Mouse (Mus musculus) neural tube, embryonic 15.5 days (tissue): ENCODE measurements around the gene Pkdrej. TPM values are rescaled to one million over a fixed set of nuclear protein-coding genes. Genes with fewer than 3 reads are reported as not detected.

Experiments used
- ATAC-seq: fragments of 200-750 bp; cut with Nextera tagmentation; 2 replicates; pipeline ENCODE4 v1.8.0; 2017; ENCODE audit warnings: mild to moderate bottlenecking, moderate TSS enrichment, moderate library complexity; ENCODE audit not compliant: low FRiP score
- H3K27ac ChIP-seq: fragments of 300-500 bp; sonication (generic); replicated peaks from 2 replicates; pipeline ENCODE4 v1.5.1; 2015; ENCODE audit warnings: mild to moderate bottlenecking, inconsistent platforms
- H3K27me3 ChIP-seq: fragments of 300-500 bp; sonication (generic); replicated peaks from 2 replicates; pipeline ENCODE4 v1.6.1; 2015; ENCODE audit warnings: inconsistent platforms
- H3K36me3 ChIP-seq: fragments of 300-500 bp; sonication (generic); 2 replicates; pipeline ENCODE4 v1.6.1; 2015; ENCODE audit warnings: inconsistent platforms
- H3K4me1 ChIP-seq: fragments of 300-500 bp; sonication (generic); 2 replicates; pipeline ENCODE4 v1.6.1; 2015; ENCODE audit warnings: inconsistent platforms
- H3K4me2 ChIP-seq: fragments of 300-500 bp; sonication (generic); 2 replicates; pipeline ENCODE4 v1.6.1; 2015; ENCODE audit warnings: inconsistent platforms, mild to moderate bottlenecking, moderate library complexity
- H3K4me3 ChIP-seq: fragments of 300-500 bp; sonication (generic); replicated peaks from 2 replicates; pipeline ENCODE4 v1.5.1; 2015; ENCODE audit warnings: mild to moderate bottlenecking, inconsistent platforms
- H3K9ac ChIP-seq: fragments of 300-500 bp; sonication (generic); replicated peaks from 2 replicates; pipeline ENCODE4 v1.6.1; 2015; ENCODE audit warnings: mild to moderate bottlenecking, inconsistent platforms
- H3K9me3 ChIP-seq: fragments of 300-500 bp; sonication (generic); replicated peaks from 2 replicates; pipeline ENCODE4 v1.6.1; 2016; ENCODE audit warnings: inconsistent platforms
- WGBS: fragments of 180-500 bp; shearing (Covaris S2); methylation state at CpG from one replicate; pipeline ENCODE4 v1.1.7; 2015; ENCODE audit warnings: mixed read lengths; 5-methylcytosine and 5-hydroxymethylcytosine counted together
- polyA plus RNA-seq: library from polyadenylated mRNA; unstranded; fragments of >200 nt; fragmentation: Nextera tagmentation; extraction: Ambion mirVana; gene quantifications from 2 replicates; pipeline ENCODE4 v1.2.1, GENCODE M21; 2015

Pkdrej gene
- polyA plus RNA-seq, 1 experiment from 2014 or later: 0.06 TPM

GRCm38 (mm10) chr15:85808434-85808833, 13.1 kb downstream of the Pkdrej start:
- no peak for ATAC-seq
- no peak overlapping the region for H3K9ac ChIP-seq

GRCm38 (mm10) chr15:85808031-85808430, 13.5 kb downstream of the Pkdrej start:
- Histone ChIP-seq H3K4me2 (no peak overlapping the region), H3K9ac (no peak overlapping the region), H3K4me3 (no peak overlapping the region), H3K36me3 (no peaks in the 10 kb centered on the region), H3K27me3 (no peaks in the 10 kb centered on the region), H3K9me3 (no peaks in the 10 kb centered on the region), H3K27ac (no peak overlapping the region), H3K4me1 (peaks cover 17% of the 10 kb centered on the region)
- 87% methylated on average over 6 of the region's 6 CpGs for WGBS
- ATAC-seq: no peak

More at GRCm38 (mm10) chr15:85808434-85808833, 13.1 kb downstream of the Pkdrej start:
- no peaks in the 10 kb centered on the region for H3K27me3 ChIP-seq
- H3K4me1 ChIP-seq: peaks cover 17% of the 10 kb centered on the region
- no peaks in the 10 kb centered on the region for H3K36me3 ChIP-seq
- no peak overlapping the region for H3K4me2 ChIP-seq
- WGBS: 62% methylated on average over 8 of the region's 8 CpGs
- H3K4me3 ChIP-seq: no peak overlapping the region
- no peaks in the 10 kb centered on the region for H3K9me3 ChIP-seq
- H3K27ac ChIP-seq: no peak overlapping the region

GRCm38 (mm10) chr15:85807404-85807803, 14.1 kb downstream of the Pkdrej start:
- WGBS: 85% methylated on average over 4 of the region's 4 CpGs
- ATAC-seq: no peak
- H3K36me3 ChIP-seq: no peaks in the 10 kb centered on the region
- H3K27me3 ChIP-seq: no peaks in the 10 kb centered on the region
- H3K9me3 ChIP-seq: no peaks in the 10 kb centered on the region
- H3K4me3 ChIP-seq: no peak overlapping the region
- H3K9ac ChIP-seq: no peak overlapping the region
- H3K27ac ChIP-seq: no peak overlapping the region
- no peak overlapping the region for H3K4me2 ChIP-seq
- peaks cover 16% of the 10 kb centered on the region for H3K4me1 ChIP-seq

GRCm38 (mm10) chr15:85806886-85807285, 14.6 kb downstream of the Pkdrej start:
- no peak overlapping the region for H3K27ac ChIP-seq
- no peaks in the 10 kb centered on the region for H3K9me3 ChIP-seq
- H3K4me1 ChIP-seq: peaks cover 10% of the 10 kb centered on the region
- no peak for ATAC-seq
- H3K27me3 ChIP-seq: no peaks in the 10 kb centered on the region
- H3K36me3 ChIP-seq: no peaks in the 10 kb centered on the region
- no peak overlapping the region for H3K4me2 ChIP-seq
- WGBS: 91% methylated on average over 4 of the region's 4 CpGs
- H3K9ac ChIP-seq: no peak overlapping the region
- no peak overlapping the region for H3K4me3 ChIP-seq

GRCm38 (mm10) chr15:85802931-85803330, 18.6 kb downstream of the Pkdrej start:
- Histone ChIP-seq H3K4me3 (no peak overlapping the region), H3K9ac (no peak overlapping the region), H3K4me2 (no peak overlapping the region), H3K27ac (no peak overlapping the region), H3K27me3 (no peaks in the 10 kb centered on the region), H3K36me3 (no peaks in the 10 kb centered on the region), H3K9me3 (no peaks in the 10 kb centered on the region), H3K4me1 (no peaks in the 10 kb centered on the region)
- ATAC-seq: no peak
- 85% methylated on average over 2 of the region's 2 CpGs for WGBS

- no peaks in the 10 kb centered on the region for H3K27me3 ChIP-seq
- ATAC-seq: no peak
- no peaks in the 10 kb centered on the region for H3K4me1 ChIP-seq
- no peak overlapping the region for H3K4me3 ChIP-seq
- H3K9ac ChIP-seq: no peak overlapping the region
- no peaks in the 10 kb centered on the region for H3K9me3 ChIP-seq
- H3K27ac ChIP-seq: no peak overlapping the region
- 92% methylated on average over 8 of the region's 8 CpGs for whole genome bisulfite sequencing
- no peak overlapping the region for H3K4me2 ChIP-seq
- H3K36me3 ChIP-seq: no peaks in the 10 kb centered on the region
These were observed 22.9 kb downstream of the Pkdrej start for GRCm38 (mm10) chr15:85798676-85799075.

GRCm38 (mm10) chr15:85795516-85795915, 26.0 kb downstream of the Pkdrej start:
- no peak overlapping the region for H3K4me2 ChIP-seq
- H3K4me3 ChIP-seq: no peak overlapping the region
- H3K9ac ChIP-seq: no peak overlapping the region
- no peaks in the 10 kb centered on the region for H3K36me3 ChIP-seq
- H3K27ac ChIP-seq: no peak overlapping the region
- H3K9me3 ChIP-seq: no peaks in the 10 kb centered on the region
- H3K27me3 ChIP-seq: no peaks in the 10 kb centered on the region
- no peak for ATAC-seq
- no peaks in the 10 kb centered on the region for H3K4me1 ChIP-seq
- 82% methylated on average over 6 of the region's 6 CpGs for WGBS

- Histone ChIP-seq H3K36me3 (no peaks in the 10 kb centered on the region), H3K9me3 (no peaks in the 10 kb centered on the region), H3K4me2 (no peak overlapping the region), H3K4me1 (no peaks in the 10 kb centered on the region), H3K27me3 (no peaks in the 10 kb centered on the region), H3K4me3 (no peak overlapping the region), H3K27ac (no peak overlapping the region), H3K9ac (no peak overlapping the region)
- WGBS: 82% methylated on average over 1 of the region's 1 CpGs
- ATAC-seq: no peak
These were observed 28.7 kb downstream of the Pkdrej start for GRCm38 (mm10) chr15:85792819-85793218.

- Histone ChIP-seq H3K4me2 (no peak overlapping the region), H3K9ac (no peak overlapping the region), H3K4me3 (no peak overlapping the region), H3K27ac (no peak overlapping the region), H3K9me3 (no peaks in the 10 kb centered on the region), H3K27me3 (no peaks in the 10 kb centered on the region), H3K4me1 (no peaks in the 10 kb centered on the region), H3K36me3 (no peaks in the 10 kb centered on the region)
- 93% methylated on average over 4 of the region's 4 CpGs for WGBS
- ATAC-seq: no peak
These were observed 30.1 kb downstream of the Pkdrej start for GRCm38 (mm10) chr15:85791449-85791848.

- H3K36me3 ChIP-seq: no peaks in the 10 kb centered on the region
- ATAC-seq: no peak
- no peak overlapping the region for H3K4me3 ChIP-seq
- whole genome bisulfite sequencing: 76% methylated on average over 16 of the region's 16 CpGs
- no peak overlapping the region for H3K9ac ChIP-seq
- H3K4me2 ChIP-seq: no peak overlapping the region
- H3K27me3 ChIP-seq: no peaks in the 10 kb centered on the region
- H3K4me1 ChIP-seq: no peaks in the 10 kb centered on the region
- H3K27ac ChIP-seq: no peak overlapping the region
- no peaks in the 10 kb centered on the region for H3K9me3 ChIP-seq
These were observed 32.9 kb downstream of the Pkdrej start for GRCm38 (mm10) chr15:85788633-85789032.

- WGBS: 90% methylated on average over 4 of the region's 4 CpGs
- no peaks in the 10 kb centered on the region for H3K4me1 ChIP-seq
- no peaks in the 10 kb centered on the region for H3K27me3 ChIP-seq
- no peaks in the 10 kb centered on the region for H3K36me3 ChIP-seq
- no peak overlapping the region for H3K4me3 ChIP-seq
- no peak overlapping the region for H3K9ac ChIP-seq
- no peak for ATAC-seq
- H3K9me3 ChIP-seq: no peaks in the 10 kb centered on the region
- H3K4me2 ChIP-seq: no peak overlapping the region
- H3K27ac ChIP-seq: no peak overlapping the region
These were observed 33.5 kb downstream of the Pkdrej start for GRCm38 (mm10) chr15:85788051-85788450.

- Histone ChIP-seq H3K4me3 (no peak overlapping the region), H3K4me1 (no peaks in the 10 kb centered on the region), H3K27ac (no peak overlapping the region), H3K4me2 (no peak overlapping the region), H3K9ac (no peak overlapping the region), H3K9me3 (no peaks in the 10 kb centered on the region), H3K27me3 (no peaks in the 10 kb centered on the region), H3K36me3 (no peaks in the 10 kb centered on the region)
- 95% methylated on average over 6 of the region's 6 CpGs for WGBS
- ATAC-seq: no peak
These were observed 34.1 kb downstream of the Pkdrej start for GRCm38 (mm10) chr15:85787482-85787881.

GRCm38 (mm10) chr15:85786711-85787110, 34.8 kb downstream of the Pkdrej start:
- Histone ChIP-seq H3K27me3 (no peaks in the 10 kb centered on the region), H3K9me3 (no peaks in the 10 kb centered on the region), H3K4me2 (no peak overlapping the region), H3K4me3 (no peak overlapping the region), H3K27ac (no peak overlapping the region), H3K4me1 (no peaks in the 10 kb centered on the region), H3K9ac (no peak overlapping the region), H3K36me3 (no peaks in the 10 kb centered on the region)
- WGBS: 83% methylated on average over 5 of the region's 5 CpGs
- ATAC-seq: no peak
